Mouse (Mus musculus): ENCODE measurements at regions not wholly inside any gene's neighbourhood (a gene's known extent, or its start where the extent isn't known, plus 50 kb on each side); places are given as distances from the start of the nearest gene placed in this dataset.
A peak's percentile ranks its signal among the peaks of the same experiment; 100 is the strongest.

DNA sequence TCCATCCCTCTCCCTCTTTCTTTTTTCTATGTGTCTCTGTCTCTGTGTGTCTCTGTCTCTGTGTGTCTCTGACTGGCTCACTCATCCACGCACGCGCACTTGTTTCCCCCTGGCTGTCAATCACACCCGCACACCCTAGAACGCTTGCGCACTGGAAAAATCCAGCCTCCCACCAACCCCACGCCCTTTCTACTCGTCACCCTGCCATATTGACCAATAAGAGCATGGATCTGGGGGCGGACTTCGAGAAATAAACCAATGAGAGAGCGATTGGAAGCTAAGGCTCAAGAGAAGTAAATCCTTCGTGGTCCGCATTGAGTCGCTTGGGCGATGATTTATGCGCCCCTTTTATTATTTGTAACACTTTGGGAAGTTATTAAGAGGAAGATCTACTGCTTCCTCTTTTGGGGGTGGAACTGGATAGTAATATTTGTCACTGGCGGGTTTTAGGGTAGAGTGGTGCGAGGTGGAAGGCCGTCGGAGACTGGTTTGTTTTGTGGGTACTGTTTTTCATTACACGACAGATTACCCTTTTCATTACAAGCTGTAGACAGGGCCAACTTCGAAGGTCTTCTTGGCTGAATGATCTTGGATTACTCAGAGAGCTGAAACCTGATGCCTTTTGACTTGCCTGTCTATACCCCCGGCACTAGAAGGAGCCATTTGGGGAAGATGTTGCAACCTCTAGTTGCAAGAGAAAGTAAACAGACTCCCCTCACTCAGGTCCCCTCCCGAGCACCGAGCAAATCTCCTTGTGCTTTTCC lies 259.4 kb upstream of the Nfe2l3 start:
- ATAC-seq (replicated peaks; ENCODE audit: poor library complexity, severe bottlenecking) = peak; percentile 61

DNA sequence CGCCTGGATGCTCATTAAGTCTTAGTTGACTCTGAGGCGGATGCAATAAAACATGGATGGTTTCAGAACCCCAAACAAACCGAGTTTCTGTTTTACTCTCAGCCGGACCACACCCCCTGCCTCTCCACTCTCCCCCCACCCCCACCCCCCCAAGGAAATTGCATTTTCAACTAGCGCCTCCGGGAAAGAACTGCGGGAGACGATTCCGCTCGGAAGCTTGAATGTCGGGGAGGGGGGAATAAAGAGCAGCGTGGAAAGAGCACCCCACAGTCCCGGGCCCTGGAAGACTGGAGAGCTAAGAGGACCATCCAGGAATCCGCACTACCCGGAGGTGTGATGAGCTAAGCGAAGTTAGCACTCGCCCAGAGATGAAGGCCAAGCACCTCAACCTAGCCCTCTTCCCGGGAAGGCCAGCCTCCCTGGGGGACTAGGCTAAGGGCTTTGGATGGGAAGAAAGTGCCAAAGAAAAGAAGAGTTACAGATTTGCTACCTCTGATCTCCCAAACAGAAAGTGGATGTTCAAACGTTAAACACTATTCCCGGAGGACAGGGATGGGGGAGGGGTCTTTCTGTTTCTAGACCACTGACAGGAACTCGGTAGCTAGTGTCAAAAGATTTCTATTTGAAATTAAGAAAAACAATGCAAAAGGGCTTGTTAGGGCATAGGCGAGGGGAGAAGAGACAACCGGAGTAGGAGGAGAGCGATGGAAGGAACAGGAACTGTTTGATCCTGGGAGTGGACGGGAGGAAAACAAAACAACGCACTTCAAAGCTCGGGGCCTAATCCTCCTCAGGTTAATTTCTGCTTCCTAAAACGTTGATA lies 258.6 kb upstream of the Nfe2l3 start:
- no peak for ATAC-seq (replicated peaks; ENCODE audit: poor library complexity, severe bottlenecking)

DNA sequence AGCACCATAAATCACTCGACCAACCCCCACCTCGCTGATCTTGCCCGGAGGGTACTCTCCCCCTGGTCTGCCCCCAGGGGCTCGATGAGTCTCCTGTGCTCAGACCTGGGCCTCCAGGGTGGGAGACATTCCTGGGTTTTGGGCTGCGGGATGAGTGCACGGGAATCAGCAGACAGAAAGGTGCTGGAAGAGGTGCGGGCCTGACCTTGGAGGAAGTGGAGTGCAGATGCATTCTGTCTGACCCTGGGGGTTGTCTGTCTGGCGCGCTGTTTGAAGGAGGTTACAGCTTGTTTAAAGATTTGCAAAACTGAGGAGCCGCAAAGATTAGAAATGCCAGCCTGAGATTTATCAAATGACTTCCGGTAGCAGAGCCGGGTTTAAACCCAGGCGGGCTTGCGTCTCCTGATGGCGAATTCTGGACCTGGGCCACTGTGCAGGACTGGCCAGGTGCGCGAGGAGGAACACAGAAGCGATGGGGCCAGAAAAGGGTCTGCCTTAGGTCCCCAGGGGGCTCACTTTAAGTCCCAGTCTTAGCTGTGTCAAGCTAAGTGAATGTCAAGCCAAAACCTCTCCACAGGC lies 257.9 kb upstream of the Nfe2l3 start:
- no peak for ATAC-seq (replicated peaks; ENCODE audit: poor library complexity, severe bottlenecking)

DNA sequence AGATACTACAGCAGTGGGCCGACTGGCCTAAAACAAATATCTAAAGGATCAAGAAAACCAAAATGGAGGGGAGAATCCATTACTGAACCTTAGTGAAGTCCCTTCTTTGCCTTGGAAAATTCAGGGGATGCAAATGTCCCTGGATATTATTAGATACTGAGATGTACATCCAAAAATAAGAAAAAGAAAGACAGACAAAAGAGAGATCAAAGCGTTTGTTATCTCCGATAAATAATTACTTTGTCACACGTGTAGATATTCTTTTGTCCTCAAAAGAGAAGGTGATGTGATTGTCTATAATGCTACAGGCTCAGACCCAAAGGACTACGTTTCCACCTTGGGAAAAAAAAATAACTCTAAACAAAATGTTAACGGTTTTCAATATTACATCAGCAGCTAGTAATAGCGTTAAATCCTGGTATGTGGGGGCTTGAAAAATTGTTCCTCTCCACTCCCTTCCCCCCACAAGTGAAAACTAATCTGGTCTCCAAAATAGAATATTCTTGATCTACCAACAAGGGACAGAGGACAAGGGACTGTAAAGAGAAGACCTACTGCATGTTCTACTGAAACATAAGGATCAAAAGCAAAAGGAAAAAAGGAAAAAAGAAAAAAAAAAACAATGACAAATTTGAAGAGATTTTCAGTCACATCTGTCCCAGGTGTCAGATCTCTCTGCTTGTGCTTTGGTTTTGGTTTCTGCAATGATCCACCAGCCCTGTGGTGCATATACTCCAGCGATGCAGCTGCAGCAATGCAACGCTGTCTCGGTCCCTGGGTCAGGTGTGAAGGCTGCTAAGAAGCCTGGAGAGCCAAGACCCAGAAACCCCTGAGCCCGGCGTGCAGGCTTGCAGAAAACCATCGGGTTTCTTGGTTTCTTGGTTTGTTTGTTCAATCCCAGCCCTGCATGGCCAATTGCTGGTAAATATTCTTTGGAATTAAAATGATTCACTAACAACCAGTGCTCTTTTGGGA lies 256.6 kb upstream of the Nfe2l3 start:
- ATAC-seq (replicated peaks; ENCODE audit: poor library complexity, severe bottlenecking) = no peak

DNA sequence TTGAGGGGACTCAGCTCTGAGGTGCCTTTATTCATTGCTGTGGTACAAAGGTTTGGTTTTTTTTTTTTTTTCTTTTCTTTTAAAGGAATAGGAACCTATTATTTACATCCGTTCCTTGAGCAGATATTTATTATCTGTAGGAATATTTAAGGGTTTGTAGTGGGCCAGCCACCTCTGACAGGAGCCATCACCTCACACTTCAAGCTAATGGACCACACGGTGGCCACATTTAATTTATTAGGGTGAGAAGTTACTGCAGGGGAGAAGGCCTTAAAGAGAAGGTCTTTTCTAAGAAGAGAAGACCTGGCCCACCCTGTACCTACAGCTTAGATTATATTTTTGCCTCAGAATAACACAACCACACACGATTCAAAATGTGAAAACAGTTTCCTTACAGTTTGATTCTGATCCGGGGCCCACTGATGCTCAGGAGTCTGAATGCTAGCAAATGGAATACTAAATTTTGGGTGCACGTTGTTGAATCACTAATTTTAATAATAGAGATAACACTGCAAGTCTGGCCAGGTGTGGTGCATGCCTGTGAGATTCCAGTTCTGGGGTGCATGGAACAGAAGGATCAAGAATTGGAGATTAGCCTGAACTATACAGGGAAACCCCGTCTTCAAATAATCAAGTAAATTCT lies 255.6 kb upstream of the Nfe2l3 start:
- no peak for ATAC-seq (replicated peaks; ENCODE audit: poor library complexity, severe bottlenecking)

DNA sequence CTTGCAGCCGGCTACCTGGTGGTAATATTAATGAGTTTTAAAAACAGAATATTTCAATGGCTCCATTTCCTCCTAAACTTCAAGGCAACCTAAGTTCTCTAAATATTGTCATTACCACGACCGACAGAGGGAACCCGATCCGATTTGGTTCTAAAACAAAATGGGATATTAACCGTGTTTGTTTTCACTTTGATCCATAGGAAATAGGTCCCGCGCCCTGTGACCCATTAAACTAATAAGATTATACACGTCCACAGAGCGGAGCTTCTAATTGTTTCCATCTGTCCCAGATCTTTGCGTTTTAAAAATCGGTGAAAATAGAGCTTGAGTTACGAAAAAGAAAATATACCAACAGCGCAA lies 254.8 kb upstream of the Nfe2l3 start:
- no peak for ATAC-seq (replicated peaks; ENCODE audit: poor library complexity, severe bottlenecking)

DNA sequence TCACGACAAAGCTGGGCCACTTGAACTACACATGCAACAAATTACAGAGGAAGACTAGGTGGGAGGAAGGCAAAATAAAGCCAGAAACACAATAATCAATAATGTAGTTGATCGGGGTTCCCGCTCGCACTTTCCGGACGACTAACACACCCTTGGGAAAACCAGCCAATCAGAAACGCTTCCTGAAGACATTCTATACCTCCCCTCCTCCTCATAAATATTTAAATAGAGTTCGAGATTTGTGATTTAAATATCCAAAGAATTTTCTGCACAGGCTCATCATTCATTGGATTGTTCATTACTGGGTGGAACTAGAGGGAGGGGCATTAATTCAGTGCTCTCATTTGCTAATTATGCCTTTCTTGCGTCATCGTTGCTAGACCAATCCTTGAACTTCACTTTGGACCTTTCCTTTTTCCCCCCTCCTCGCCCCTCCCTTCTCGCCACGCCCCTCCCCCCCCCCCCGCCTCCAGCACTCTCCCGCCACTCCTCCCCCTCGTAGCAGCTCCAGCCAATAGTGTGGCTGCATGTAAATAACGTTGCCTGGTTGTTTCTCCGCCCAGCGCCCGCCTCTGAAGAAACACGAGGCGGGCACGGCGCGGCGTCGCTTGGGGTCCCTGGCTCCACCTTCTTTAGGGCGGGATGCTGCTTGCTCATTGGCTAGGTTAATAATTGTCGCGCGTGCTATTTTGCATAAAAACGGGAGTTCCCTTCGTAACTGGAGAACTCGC lies 254.2 kb upstream of the Nfe2l3 start:
- peak; percentile 98 for ATAC-seq (replicated peaks; ENCODE audit: poor library complexity, severe bottlenecking)

DNA sequence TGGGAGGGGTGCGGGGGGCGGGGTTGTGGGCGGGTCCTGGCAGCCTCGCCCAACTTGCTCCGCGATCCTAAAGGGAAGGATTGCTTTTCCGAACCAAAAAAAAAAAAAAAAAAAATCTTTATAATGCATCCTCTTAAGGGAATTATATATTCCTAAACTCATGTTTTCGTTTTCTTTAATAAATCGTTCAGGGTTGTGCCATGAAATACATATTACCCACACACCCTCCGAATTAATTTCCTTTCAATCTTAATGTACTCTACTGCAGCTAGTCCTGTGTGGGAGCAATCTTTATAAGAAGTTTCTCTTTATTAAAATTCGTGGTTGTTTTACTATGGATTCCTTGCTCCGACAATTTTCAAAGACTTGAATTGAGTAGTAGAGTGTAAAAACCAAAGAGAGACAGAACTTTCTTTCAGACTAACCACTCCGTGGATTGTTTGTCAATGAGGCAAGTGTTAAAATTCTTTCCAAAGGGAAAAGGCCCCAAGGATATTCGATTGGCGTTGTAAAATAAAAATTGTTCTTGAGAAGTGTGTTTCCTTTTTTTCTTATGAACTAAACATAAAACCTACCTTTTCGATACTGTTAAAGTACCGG lies 253.6 kb upstream of the Nfe2l3 start:
- ATAC-seq (replicated peaks; ENCODE audit: poor library complexity, severe bottlenecking) = no peak

DNA sequence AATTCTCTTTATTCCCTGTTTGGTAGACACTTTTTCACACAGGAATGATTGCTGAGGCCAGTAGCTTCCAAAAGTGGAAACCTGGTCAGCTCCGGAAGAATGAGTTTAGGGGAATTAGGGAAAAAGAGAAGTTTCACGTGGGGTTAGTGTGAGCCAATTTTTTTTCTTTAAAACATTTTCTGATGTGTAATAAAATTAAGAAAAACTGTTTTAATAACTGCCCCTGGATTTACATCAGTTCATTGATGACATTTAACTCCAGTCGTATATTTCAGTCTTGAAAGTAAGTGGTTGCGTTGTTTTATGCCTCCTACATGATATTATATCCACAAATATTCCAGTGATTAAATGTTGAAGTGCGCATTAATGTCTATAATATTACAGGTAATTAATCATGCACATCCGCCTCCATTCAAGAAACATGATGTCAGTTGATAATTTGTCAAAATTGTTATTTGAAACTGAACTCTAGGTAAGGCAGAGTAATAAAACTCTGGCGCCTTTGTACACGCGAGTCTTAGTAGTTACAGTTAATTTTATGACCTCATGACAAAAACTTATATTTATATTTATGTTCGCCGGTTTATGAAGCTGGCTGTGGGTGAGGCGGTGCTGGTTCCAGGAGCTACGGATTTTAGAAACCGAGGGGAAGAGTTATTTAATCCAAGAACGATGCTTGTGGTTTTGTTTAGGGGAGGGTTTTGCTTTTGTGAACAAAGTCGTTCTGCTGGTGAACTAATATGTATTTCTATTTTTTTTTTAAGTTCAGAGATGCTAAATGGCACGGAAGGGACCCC lies 252.5 kb upstream of the Nfe2l3 start:
- no peak for ATAC-seq (replicated peaks; ENCODE audit: poor library complexity, severe bottlenecking)

DNA sequence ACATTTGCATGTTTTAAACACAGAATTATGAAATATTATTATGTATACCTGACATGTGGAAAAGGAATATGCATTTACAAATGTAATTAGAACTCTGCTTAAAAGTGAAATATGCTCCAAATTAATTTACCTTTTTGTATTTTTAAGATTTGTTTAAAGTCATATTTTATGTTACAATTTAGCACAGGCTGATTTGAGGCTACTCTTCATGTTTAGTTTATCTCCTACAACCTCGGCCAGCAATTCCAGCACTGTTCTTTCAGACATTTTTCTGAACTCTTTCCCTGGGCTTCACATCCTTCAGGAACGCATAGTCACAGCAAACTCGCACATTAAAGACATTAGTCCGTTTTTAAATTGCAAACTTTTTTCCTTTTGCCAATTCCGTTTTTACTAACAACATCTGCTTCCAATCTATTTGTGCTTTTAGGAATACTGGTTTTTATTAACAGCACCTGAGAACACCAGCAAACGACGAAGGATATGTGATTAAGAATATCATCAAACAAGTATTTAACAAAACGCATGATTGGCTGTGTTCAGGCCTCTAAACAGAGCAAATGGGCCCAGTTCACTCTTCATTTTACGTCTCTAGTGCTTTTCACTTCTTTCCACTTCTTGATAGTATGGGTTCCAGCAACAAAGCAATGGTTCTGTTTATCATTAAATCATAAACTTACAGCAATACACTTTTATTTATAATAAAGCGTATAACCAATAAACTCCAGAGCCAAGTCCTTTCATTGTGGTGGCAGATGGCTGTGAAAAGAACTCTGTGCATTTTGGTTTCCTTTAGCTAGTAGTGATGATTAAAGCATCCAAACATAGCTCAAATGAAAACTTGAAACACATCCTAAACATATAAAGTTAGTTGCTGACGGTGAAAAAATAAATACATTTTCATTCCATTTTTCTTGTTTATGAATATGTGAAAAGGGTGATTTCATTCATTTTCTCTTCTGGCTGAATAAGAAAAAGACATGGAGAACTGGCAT lies 251.3 kb upstream of the Nfe2l3 start:
- ATAC-seq (replicated peaks; ENCODE audit: poor library complexity, severe bottlenecking) = no peak

DNA sequence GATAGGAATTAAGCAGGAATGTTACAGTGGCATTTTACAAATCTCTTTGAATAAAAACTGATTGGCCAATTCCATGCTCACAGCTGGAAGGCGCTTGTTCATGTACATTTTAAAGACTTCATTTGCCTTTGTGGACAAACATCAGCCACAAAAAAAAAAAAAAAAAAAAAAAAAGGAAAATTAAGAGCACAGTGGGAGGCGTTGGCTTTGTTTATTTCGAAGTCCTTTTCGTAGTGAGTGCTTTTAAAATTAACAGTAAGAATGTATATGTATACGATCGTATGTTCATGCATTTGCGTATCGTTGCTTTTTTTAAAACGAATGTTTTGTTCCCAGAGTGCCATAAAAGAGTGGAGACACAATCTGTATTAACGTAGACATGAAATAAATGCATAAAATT lies 250.6 kb upstream of the Nfe2l3 start:
- ATAC-seq (replicated peaks; ENCODE audit: poor library complexity, severe bottlenecking) = no peak

DNA sequence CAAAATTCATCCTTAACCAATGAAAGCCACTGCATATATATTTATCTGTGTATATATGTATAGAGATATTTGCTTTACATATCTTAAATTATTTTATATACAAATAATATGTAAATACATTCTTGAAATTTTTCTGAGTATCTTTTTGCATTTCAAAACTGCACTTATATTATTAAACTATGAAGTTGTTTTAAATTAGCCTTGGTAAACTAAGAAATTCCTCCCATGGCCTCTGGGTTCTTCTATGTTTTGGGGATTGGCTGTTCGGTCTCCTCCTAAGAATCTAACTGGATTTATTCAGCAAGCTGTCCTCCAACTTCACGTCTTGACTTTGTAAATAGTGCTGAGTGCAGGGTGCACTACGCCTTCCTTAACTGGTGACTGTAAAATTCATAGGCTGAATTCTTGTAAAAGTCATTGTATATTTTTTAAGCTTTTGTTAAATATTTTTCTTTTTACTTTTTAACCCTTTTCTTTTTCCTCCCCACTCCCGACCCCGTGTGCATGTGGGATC lies 249.6 kb upstream of the Nfe2l3 start:
- no peak for ATAC-seq (replicated peaks; ENCODE audit: poor library complexity, severe bottlenecking)

DNA sequence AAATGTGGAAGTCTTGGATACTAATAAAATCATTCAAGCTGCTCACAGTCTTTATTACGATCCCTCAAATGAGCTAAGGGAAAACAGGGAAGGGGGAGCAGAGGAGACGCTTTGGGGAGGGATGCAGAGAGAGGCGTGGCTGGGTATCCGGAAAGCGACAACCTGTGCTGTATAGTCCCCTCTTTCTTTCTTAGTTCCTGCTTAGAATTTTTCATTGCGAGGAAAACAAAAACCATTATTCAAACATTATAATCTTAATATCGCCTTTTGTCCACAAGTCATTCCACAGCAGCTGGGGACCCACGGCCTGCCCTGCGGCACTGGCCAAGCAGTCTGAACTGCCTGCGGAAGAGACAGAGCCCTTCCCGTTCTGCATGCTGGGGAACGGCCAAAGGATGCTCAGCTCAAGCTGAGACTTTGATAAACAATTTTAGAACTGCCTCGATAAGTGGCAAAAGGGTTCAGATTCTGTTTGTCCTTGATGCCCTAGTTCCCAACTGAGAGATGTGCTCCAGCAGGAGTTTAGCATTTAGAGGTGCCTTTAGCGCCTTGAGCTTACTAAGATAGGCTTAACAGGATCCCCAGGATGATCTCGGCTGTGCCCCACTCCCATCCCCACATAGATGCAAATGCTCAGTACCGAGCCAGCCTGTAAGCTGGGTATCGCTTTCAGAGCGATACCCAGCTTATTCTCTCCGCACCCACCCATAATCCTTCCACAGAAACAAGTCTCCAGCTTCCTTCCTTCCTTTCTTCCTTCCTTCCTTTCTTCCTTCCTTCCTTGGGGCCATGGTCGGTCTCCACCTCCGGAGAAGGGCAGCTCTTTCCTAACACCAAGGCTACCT lies 248.7 kb upstream of the Nfe2l3 start:
- no peak for ATAC-seq (replicated peaks; ENCODE audit: poor library complexity, severe bottlenecking)

DNA sequence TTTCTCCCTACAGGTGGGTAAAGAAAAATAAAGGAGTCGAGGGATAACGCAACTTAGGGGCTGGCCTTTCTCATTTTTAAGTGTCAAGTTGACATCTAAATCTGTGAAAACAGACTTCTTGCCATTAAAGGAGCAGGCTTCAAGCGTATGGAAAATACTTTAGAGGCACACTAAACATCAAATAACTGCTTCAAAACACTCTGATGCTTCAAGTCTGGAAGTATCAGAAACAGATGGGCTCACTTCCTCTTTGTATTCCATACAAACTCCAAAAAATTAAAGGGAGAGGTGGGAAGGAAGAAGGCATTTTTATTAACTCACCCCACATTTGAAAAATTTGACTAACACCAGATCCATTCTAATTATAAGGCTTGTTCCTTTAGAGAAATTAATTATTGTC lies 248.0 kb upstream of the Nfe2l3 start:
- ATAC-seq (replicated peaks; ENCODE audit: poor library complexity, severe bottlenecking) = no peak

DNA sequence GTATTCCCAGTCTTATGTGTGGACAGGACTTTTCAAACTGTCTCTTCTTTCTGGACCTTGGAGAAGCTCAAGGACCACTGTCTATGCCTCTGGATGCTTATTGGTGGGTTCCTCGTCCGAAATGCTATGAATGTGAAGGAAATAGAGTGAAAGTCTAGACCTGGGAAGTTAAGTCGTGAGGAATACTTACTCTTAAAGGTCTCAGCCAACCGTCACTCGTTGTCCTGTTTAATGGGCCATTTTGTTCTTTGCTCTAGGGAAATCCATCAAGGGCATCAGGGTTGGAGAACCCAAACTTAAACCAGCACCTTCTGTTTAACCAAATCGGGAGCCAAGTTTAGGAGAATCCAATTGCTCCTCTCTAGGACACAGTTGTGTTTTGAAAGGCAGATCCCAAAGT lies 247.3 kb upstream of the Nfe2l3 start:
- ATAC-seq (replicated peaks; ENCODE audit: poor library complexity, severe bottlenecking) = no peak

DNA sequence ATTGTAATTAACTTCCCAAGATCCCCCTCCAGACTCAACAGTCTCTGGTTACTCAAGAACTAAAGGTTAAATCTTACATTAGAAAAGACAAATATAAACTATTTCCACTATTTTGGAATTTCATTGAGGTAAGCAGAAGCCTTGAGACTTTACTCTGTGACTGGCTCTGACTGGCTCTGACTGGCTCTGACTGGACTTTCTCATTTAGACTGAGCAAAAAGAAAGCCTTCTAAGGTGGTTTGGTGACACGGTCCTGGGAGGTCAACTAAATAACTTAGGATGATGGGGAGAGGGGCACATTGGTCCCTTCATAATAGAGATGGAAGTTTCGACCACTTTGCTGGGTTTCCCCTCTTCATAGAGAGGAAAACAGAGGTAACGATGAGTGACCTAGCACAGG lies 243.3 kb upstream of the Nfe2l3 start:
- ATAC-seq (replicated peaks; ENCODE audit: poor library complexity, severe bottlenecking) = no peak
